Mouse (Mus musculus) inflammation-experienced regulatory T-cells, adult 6 months (primary cell): ENCODE data around the gene Zfp607a. TPM values are rescaled to one million over a fixed set of nuclear protein-coding genes. Genes with fewer than 3 reads are reported as not detected.

Experiments used
- polyA plus RNA-seq, 3 experiments: library from polyadenylated mRNA; unstranded; fragments of 100-300 nt; shearing (Covaris generic); gene quantifications; one replicate each; pipeline ENCODE4 v1.2.1; 2017

Zfp607a gene
- polyA plus RNA-seq, 3 experiments from 2014 or later, result 5.8 to 11.0 (median 8.7) TPM

Other genes starting within 250 kb of the Zfp607a start
- not detected for gene Ttc9b, start 203.6 kb upstream of the Zfp607a start, polyA plus RNA-seq
- gene Map3k10, start 182.9 kb upstream of the Zfp607a start, polyA plus RNA-seq, result 1 to 10 TPM in 1 of 3 experiments, under 1 TPM in 2; 0.88 to 1.4 (median 0.91) TPM
- gene Zfp607b, start 168.2 kb upstream of the Zfp607a start, polyA plus RNA-seq, result 1 to 10 TPM; 1.9 to 3.5 (median 3.3) TPM
- gene Zfp60, start 126.1 kb upstream of the Zfp607a start, polyA plus RNA-seq, result 10 to 100 TPM in 1 of 3 experiments, 1 to 10 TPM in 2; 7.2 to 12.6 (median 8.5) TPM
- 1 to 10 TPM; 6.0 to 9.0 (median 6.5) TPM for gene Zfp626, start 50.3 kb upstream of the Zfp607a start, polyA plus RNA-seq
- 1 to 10 TPM; 5.8 to 8.0 (median 6.9) TPM for gene Zfp59, start 18.9 kb upstream of the Zfp607a start, polyA plus RNA-seq
- 1 to 10 TPM; 3.5 to 9.8 (median 7.0) TPM for gene Zfp974, start 71.9 kb downstream of the Zfp607a start, polyA plus RNA-seq
- gene Zfp780b, start 121.6 kb downstream of the Zfp607a start, polyA plus RNA-seq, result 10 to 100 TPM; 31.7 to 39.9 (median 33.7) TPM
- gene Zfp850, start 156.6 kb downstream of the Zfp607a start, polyA plus RNA-seq, result 1 to 10 TPM; 5.0 to 6.4 (median 5.9) TPM
- 100 to 1,000 TPM; 176 to 203 (median 189) TPM for gene Psmc4, start 192.6 kb downstream of the Zfp607a start, polyA plus RNA-seq
- gene Fcgbp, start 213.7 kb downstream of the Zfp607a start, polyA plus RNA-seq, result not detected